Mouse (Mus musculus) mouse trophoblast stem cell (cell line): ENCODE data around the gene Met.

Source experiments
- in situ Hi-C, 2 experiments: fragments of 300-500 bp; cut with MseI, MboI; formaldehyde crosslinking; loops; 2 replicates in 1 of 2; 3 replicates in 1 of 2; pipeline ENCODE4 v1.15.1; 2025

Met gene

DNA sequence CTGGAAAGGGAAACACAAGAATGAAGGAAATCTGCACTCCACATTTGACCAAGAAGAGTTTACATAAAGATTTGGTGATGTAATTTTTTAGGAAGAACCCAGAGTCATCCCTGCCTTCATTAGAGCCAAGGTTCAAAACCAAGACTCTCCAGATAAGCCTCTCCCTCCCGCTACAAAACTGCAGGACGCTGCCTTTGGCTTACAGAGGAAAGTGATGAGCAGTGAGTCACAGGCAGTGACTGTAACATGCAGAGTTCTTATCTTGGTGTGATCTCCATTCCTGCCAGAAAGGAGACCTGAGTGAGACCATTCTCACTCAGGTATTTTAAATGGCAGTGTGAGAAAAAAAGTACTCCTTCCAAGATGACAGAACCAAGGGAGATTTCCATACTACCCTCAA lies 137.9 kb downstream of the Met start:
- in situ Hi-C loops: no loop called here

DNA sequence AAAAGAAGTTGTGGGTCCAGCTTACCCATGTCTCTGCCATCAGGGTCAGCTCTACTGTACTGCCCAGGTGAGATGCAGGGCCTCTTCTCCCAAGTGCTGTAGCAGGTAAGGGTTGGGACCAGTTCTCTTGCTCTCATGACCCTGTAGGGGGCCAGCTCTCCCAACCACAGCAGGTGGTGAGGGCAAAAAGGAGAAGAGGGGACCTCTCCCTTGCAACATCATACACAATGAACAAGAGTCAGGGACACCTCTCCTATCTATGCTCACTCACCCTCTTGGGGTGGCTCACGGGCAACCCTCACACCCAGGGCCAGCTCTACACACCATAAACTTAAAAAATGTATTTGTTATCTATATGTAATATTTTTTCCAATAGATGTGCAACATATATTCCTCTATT lies 143.3 kb downstream of the Met start:
- in situ Hi-C loops: no loop called here

DNA sequence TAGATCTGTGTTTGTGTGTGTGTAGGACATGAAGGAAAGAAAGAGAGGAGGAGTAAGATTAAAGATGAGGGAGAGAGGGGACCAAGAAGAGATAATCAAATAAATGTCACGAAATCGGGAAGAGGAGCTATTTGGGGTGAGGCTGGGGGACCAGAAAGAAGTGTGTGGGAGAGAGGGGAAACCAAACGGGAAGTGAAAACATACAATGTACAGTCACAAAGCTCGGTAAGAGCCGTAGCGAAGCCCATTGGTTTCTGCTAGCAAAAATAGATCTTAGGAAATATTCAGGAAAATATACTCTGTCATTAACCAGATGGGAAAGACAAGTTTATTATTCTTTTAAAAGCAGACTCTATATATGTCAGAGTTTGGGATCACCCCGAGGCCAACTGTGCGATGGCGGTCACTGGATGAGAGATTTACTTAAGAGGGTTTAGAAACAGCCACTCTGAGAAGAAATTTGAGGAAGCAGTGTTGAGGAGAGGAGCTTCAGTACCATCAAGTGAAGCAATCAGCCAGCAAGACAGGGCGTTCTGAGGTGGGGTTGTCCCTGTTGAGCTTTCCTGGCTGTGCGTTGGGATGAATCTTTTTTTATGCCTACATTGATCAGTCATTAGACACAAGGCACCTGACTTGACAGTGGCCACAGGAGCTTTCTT lies 147.9 kb downstream of the Met start:
- in situ Hi-C loops: no loop called here

DNA sequence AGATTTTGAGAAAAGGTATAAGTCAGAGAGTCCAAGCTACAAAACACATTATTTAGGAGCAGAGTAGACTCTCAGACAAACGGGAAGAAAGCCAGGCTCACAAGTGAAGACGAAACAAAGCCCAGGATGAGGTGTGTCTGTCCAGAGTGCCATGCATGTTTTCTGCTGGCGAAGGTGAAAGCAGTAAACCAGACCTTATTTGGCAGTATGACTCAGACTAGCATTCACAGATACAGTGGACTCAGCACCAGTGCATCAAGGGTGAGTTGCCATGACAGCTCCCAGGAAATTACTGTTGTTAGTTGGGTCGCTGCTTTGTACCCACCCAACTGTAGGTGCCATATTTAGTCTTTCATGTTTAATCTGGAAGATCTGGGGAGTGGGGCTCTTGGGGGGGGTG lies 149.1 kb downstream of the Met start:
- in situ Hi-C loops: no loop called here

DNA sequence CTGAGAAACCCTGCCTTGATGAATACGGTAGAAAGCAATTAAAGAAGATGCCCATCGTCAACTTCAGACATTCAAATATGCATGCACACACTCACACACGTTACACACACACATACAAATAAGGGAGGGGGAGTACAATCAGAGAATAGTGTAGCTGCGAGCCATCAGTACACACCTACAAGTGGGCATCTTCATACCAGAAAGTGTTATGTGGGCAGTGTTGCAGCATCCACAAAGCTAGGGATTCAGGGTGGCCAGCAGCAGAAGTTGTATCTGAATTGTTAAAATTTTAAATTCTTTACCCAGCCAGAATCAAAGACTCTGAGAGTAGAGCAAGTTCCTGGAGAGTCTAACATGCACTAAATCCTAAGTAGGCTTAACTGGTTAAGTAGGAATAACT lies 157.2 kb downstream of the Met start:
- in situ Hi-C loops: no loop called here

DNA sequence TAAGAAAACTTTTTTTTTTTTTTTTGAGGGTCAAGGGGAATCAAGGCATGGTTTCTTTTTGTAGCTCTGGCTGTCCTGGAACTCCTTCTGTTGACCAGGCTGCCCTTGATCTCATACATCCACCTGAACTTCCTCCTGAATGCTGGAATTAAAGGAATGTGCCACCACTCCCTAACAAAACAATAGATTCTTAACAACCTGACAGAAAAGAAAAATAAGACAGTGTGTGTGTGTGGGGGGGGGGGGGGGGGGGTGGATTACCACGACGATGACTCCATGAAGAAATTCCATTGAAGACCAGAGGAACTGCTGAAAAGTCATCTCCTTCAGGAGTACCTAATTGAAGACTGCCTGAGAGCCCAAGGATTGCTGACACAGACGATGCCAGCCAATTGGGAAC lies 157.8 kb downstream of the Met start:
- in situ Hi-C loops: no loop called here
